Mouse (Mus musculus) frontal cortex, postnatal 25 days (tissue): Measurements from ENCODE around the gene Tmem182.

Experiments used
- DNase-seq, 2 experiments: peaks; one replicate each; pipeline ENCODE4 v3.0.0; 2022; ENCODE audit warnings: low spot score in 2 of 2

Tmem182 gene

GRCm38 (mm10) chr1:40805351-40805750 lies at the start of gene Tmem182:
Tmem182 (plus strand) TSS chr1:40805601.
- DNase-seq: no peak

DNA sequence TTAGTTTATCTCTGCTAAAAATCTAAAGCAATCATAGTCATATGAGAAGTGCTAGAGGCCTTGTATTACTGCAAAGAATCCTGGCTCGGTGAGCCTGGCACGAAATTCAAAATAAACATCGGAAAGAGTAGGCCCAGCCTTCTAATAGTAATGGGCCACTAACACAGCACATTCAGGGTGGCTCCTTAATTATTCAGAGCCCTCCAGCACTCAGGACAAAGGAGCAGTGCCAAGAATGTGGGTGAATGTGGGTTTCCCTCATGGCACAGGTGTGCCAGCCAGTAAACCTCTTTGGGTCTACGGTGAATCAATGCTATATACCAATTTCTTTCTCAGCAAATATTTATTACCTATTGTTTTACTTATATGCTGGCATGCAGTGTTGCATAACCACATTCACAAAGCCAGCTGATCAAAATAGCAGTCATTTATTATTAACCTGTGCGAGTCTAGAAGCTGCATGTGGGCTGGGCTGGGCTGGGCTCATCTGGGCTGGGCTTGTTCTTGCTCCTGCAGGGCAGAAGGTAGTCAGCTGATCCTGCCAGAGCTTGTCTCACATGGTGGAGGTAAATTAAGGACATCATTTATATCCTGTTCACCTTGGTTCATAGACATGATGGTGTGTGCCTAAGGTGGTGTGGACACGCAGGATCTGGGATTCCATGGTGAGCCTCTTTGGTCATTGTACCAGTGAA lies 45.5 kb upstream of the Tmem182 start:
- no peak for DNase-seq

DNA sequence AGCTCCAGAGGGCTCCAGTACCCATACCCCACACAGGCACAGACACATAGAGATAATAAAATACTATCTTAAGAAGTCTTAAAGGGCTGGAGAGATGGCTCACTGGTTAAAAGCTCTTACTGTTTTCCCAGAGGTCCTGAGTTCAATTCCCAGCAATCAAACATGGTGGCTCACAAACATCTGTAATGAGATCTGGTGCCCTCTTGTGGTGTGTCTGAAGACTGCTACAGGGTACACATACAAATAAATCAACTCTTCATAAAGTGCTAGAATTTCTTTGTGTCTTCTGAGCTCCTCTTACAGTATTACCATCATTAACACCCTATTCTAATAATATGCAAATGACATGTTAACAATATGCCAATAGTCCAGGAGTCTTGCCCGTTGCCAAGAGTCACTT lies 41.4 kb upstream of the Tmem182 start:
- no peak for DNase-seq

DNA sequence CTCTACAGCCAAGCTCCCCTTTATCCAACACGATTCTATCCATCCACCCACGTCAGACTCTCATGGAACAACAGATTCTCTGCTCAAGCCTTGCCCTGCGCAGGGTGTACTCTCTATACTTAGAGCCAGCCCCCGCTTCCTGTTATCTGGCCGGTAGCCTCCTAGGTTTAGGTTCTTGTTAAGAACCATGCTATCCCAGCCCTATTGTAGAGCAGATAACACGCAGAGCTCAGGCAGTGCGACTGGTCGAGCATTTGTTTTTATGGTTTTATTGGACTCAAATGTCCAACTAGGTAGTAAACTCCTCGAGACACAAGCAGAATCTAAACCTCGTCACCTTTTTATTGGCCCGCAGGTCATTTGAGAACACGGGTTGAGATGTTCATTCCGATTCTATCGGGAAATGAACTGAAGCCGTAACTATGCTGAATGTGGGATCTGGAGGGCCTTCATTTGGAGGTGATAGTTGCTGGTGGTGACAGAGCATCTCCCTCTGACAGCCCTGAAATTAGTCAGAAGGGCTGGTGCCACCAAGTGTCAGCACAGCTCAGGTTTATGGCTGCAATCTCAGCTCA lies 40.6 kb upstream of the Tmem182 start:
- no peak for DNase-seq

GRCm38 (mm10) chr1:40765521-40765920 lies 39.9 kb upstream of the Tmem182 start:
- no peak for DNase-seq

- no peak for DNase-seq
Measured at GRCm38 (mm10) chr1:40767588-40767987, 37.8 kb upstream of the Tmem182 start.

GRCm38 (mm10) chr1:40768606-40769005 lies 36.8 kb upstream of the Tmem182 start:
- DNase-seq: peak; percentile 16 to 29

DNA sequence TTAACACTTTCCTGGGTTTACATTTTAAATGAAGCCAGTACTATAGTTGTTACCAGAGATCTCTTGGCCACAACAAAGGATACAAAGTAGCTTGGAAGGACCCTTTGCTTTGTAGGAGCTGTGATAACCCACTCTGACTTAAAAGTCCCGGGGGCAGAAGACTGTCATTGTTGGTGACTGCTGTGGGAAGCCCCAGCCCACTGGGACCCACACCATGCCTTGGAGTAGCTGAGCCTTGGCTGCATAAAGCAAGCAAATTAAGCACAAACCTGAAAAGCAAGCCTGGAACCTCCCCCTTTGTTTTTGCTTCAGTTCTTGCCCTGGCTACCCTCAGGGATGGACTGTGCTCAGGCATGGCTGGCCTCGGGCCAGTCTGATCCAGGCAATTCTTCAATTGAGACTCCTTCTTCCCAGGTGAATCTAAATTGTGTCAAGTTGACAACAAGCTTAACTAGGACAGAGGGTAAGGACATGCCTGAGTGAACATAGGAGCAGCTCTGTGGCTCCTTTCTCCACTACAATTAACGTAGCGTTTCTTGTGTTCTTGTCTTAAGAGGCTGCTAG lies 36.0 kb upstream of the Tmem182 start:
- no peak for DNase-seq

GRCm38 (mm10) chr1:40771196-40771970 lies 34.0 kb upstream of the Tmem182 start:
- DNase-seq: no peak

GRCm38 (mm10) chr1:40773234-40773633 lies 32.2 kb upstream of the Tmem182 start:
- no peak for DNase-seq

GRCm38 (mm10) chr1:40774040-40774439 lies 31.4 kb upstream of the Tmem182 start:
- DNase-seq: no peak

DNA sequence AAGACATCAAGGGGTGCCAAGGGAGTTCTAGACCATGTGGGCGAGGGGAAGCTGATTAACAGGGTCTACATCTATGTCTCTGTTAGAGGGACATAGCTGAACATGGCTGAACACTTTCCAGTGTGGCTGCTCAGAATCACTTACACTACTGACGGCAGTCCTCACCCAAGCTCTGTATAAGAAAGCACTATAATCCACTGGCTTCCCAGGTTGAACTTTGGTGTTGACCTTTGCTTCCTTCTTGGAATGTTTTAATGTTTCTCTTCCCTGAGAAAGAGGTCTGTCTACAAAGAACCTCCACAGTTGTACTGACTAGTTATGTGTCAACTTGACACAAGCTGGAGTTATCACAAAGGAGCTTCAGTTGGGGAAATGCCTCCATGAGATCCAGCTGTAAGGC lies 29.3 kb upstream of the Tmem182 start:
- no peak for DNase-seq

DNA sequence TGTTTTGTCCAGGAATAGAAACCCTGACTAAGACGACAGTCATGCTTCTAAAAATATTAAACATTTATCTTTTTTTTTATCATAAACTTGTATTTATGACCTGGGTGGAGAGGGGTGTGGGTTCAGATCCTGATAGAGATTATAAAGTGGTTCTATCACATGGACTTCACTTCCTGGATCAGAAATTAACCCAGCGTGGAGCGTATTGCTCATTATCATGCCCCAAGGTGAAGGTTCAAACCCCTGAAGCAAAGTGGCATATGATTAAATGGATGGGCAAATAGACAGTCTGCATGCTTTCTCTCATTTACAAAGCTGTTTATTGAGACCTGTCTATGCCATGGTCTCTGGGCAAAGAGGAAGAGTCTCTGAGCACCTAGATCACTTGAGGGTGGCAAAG lies 28.6 kb upstream of the Tmem182 start:
- no peak for DNase-seq

DNA sequence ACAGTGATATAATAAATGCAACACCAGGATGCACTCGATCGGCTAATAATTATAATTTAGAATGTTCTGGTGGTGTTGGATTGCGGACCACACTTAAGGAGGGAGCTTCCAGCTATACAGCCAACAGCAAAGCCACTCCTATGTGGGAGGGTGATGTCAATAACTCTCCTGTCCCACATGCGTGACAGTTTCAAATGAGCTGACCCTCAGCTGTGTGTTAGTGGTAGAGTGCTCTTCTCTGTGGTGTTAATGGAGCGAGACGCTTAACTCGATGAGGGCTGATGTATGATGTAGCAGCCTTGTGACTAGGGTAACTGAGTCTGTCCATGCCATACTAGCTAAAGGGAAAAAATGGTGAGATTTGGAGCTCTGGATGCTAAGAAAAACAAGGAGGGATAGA lies 22.0 kb upstream of the Tmem182 start:
- no peak for DNase-seq

DNA sequence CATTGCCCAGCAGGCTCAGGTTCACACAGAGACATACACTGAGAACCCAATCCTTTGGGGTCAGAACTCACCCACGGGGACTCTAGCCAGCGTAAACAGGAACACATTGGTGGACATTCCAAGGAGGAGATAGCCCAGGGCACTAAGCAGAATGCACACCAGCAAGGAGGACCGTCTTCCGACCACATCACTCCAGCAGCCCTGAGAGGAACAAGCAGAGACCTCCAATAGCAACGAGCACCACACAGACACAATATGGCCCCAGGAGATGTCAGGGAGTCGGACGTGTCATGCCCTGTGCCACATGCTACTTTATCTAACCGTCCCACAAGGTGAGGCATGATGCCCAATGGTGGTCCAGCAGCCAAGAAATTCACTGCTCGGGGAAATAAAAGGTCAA lies 21.1 kb upstream of the Tmem182 start:
- no peak for DNase-seq

GRCm38 (mm10) chr1:40785876-40786445 lies 19.4 kb upstream of the Tmem182 start:
- DNase-seq: no peak

DNA sequence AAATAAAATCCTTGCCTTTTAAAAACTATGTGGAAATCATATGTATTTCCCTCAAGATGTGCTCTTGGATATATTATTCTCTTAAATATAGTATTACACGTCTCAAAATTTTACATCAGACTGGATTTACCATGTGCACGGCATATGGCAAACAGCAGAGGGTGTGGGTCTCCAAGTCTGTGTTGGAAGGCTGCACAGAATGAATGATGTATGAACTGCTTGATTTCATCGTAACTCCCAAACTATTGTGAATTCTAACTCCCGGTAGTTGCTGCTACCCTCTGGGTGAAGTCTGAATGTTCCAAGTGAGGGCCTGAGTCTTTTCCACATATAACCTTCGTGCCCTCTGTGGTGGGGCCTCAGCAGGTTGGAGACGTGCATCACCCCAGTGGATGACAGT lies 16.4 kb upstream of the Tmem182 start:
- no peak for DNase-seq

- DNase-seq: no peak
Measured at GRCm38 (mm10) chr1:40789666-40790233, 15.7 kb upstream of the Tmem182 start.

- peak; percentile 77 to 87 for DNase-seq
Measured at GRCm38 (mm10) chr1:40790324-40791141, 14.9 kb upstream of the Tmem182 start, which contains the start of gene Mfsd9. Mfsd9 (minus strand) TSS chr1:40790687.

- no peak for DNase-seq
Measured at GRCm38 (mm10) chr1:40795508-40795907, 9.9 kb upstream of the Tmem182 start.

- DNase-seq: peak; percentile 44
Measured at GRCm38 (mm10) chr1:40797348-40797747, 8.1 kb upstream of the Tmem182 start.
